Mouse (Mus musculus): ENCODE data around the gene Vmn2r50. TPM values are rescaled to one million over a fixed set of nuclear protein-coding genes. Genes with fewer than 3 reads are reported as not detected.

Gene Vmn2r50
- not detected in 2 replicates for polyA plus RNA-seq (2012; rRNA removed)

DNA sequence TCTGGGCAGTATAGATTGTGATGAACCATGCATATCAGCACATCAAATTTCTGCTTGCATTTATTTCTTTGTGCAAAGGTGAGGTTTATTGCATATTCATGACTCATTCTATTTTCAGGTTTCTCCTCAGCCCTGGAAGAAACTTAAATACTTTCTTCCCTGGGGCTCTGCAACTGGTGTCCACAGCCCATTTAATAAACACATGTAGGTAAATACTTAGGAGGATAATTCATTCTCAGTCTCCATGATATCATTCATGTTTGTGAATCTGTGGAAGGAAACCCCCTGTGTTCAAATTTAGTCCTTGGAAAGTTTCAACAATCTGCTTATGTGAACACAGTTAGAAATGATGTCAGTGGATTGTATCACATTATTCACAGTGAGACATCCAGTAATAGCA, at the start of gene Vmn2r50:
Gene Vmn2r50, minus strand, starts transcription at position 101 of the 400 bp plus-strand sequence.

DNA sequence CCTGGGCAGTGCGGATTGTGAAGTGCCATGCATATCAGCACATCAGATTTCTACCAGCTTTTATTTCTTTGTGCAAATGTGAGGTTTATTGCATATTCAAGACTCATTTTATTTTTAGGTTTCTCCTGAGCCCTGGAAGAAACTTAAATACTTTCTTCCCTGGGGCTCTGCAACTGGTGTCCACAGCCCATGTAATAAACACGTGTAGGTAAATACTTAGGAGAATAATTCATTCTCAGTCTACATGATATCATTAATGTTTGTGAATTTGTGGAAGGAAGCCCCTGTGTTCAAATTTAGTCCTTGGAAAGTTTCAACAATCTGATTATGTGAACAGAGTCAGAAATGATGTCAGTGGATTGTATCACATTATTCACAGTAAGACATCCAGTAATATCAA, 60.9 kb downstream of the Vmn2r50 start, which contains the start of gene Vmn2r49:
Gene Vmn2r49, minus strand, starts transcription at position 101 of the 400 bp plus-strand sequence.

Other genes starting within 250 kb of the Vmn2r50 start
- gene Vmn2r47, start 212.0 kb downstream of the Vmn2r50 start, polyA plus RNA-seq (2012; rRNA removed): not detected in 2 replicates
- gene Vmn2r48, start 99.7 kb downstream of the Vmn2r50 start, polyA plus RNA-seq (2012; rRNA removed): not detected in 2 replicates
- gene Vmn2r49, start 61.0 kb downstream of the Vmn2r50 start, polyA plus RNA-seq (2012; rRNA removed): not detected in 2 replicates
- not detected in 2 replicates for gene Vmn2r51, start 52.4 kb upstream of the Vmn2r50 start, polyA plus RNA-seq (2012; rRNA removed)
- gene Vmn2r52, start 123.3 kb upstream of the Vmn2r50 start, polyA plus RNA-seq (2012; rRNA removed): not detected in 2 replicates
- gene Vmn1r66, start 224.7 kb upstream of the Vmn2r50 start, polyA plus RNA-seq (2012; rRNA removed): not detected in 2 replicates